ENCODE assay signal across 8 mouse cellular contexts in the genomic region with DNA sequence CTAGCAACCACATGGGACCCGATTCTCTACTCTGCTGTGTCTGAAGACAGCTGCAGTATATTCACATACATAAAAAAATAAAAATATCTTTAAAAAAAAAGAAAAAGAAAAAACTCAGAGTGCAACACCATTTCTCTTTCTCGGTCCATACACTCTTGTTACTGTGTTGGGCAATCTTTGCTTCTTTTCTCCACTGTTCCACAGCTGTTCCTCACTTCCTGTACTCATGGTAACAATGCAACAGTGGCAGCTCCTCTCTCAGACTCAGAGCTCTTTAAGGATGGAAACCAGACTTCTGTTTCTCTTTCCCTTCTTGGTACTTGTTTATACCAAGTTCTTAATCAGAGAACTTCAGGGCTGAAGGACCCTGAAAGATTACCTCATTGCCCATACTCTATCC. TPM values are rescaled to one million over a fixed set of nuclear protein-coding genes. Genes with fewer than 3 reads are reported as not detected.
DNase-seq lines count a peak whose midpoint lies in the region; ATAC-seq and TF ChIP-seq lines count a peak whose summit lies in the region.

No protein-coding gene starts in this region.

- H3K79me2 ChIP-seq in liver, adult 2 months (ENCODE audit: control insufficient read depth, insufficient read depth, low read length): peaks cover 4% of the 10 kb centered on the region; the same call in 1 of the 2 replicates

- no peaks in the 10 kb centered on the region for H3K9me3 ChIP-seq in embryonic facial prominence, embryonic 13.5 days
- no peaks in the 10 kb centered on the region for H3K9me3 ChIP-seq in intestine, postnatal 0 days (ENCODE audit: control insufficient read depth)
- no peaks in the 10 kb centered on the region for H3K9me3 ChIP-seq in neural tube, embryonic 12.5 days

- H3K27me3 ChIP-seq in liver, adult 2 months (ENCODE audit: control insufficient read depth, insufficient read depth, low read length): no peaks in the 10 kb centered on the region
- no peaks in the 10 kb centered on the region for H3K27me3 ChIP-seq in embryonic facial prominence, embryonic 13.5 days
- no peaks in the 10 kb centered on the region for H3K27me3 ChIP-seq in intestine, postnatal 0 days (replicated peaks; ENCODE audit: control insufficient read depth, insufficient read depth, low read length)
- no peaks in the 10 kb centered on the region for H3K27me3 ChIP-seq in neural tube, embryonic 12.5 days (replicated peaks)

- DNase-seq in liver, adult 2 months (ENCODE audit: extremely low read depth, low read depth, low spot score): no peak
- no peak for DNase-seq in liver
- DNase-seq in thymus, adult 18-20 months: no peak
- DNase-seq in T-cell, adult 2 months (ENCODE audit: low spot score): no peak
- DNase-seq in right cerebral cortex, postnatal 10 days (ENCODE audit: low spot score in 2 of 2): no peak

- peaks cover 9% of the 10 kb centered on the region; the same call in 1 of the 2 replicates for H3K4me1 ChIP-seq in liver, adult 2 months (ENCODE audit: control insufficient read depth, insufficient read depth, low read length)
- H3K4me1 ChIP-seq in embryonic facial prominence, embryonic 13.5 days: peaks cover 32% of the 10 kb centered on the region
- H3K4me1 ChIP-seq in intestine, postnatal 0 days (replicated peaks; ENCODE audit: control insufficient read depth, insufficient read depth, low read length): peaks cover 9% of the 10 kb centered on the region
- peaks cover 20% of the 10 kb centered on the region for H3K4me1 ChIP-seq in neural tube, embryonic 12.5 days

- H3K9ac ChIP-seq in liver, adult 2 months (ENCODE audit: low read depth, low read length): no peak overlapping the region; the same call in 1 of the 2 replicates
- H3K9ac ChIP-seq in embryonic facial prominence, embryonic 13.5 days: peak overlapping the region; percentile 97
- H3K9ac ChIP-seq in intestine, postnatal 0 days (ENCODE audit: low read depth, low read length): peak overlapping the region; percentile 89; the same call in 1 of the 2 replicates
- H3K9ac ChIP-seq in neural tube, embryonic 12.5 days: peak overlapping the region; percentile 77

- H3K4me3 ChIP-seq in liver, adult 2 months (ENCODE audit: insufficient read depth, low read depth, low read length): peak overlapping the region; percentile 83; the same call in 1 of the 2 replicates
- peak overlapping the region; percentile 98 for H3K4me3 ChIP-seq in embryonic facial prominence, embryonic 13.5 days
- H3K4me3 ChIP-seq in intestine, postnatal 0 days (ENCODE audit: low read depth, low read length): peak overlapping the region; percentile 79
- H3K4me3 ChIP-seq in neural tube, embryonic 12.5 days: peak overlapping the region; percentile 74

- no peak for TF ChIP-seq CTCF in liver, adult 2 months (IDR thresholded peaks at IDR 0.05; ENCODE audit: low read depth, low read length)
- no peak for TF ChIP-seq CTCF in intestine, postnatal 0 days (IDR thresholded peaks at IDR 0.05; ENCODE audit: low read depth)

- no peak overlapping the region for H3K27ac ChIP-seq in liver, adult 2 months (replicated peaks; ENCODE audit: insufficient read depth, low read depth, low read length)
- H3K27ac ChIP-seq in embryonic facial prominence, embryonic 13.5 days: no peak overlapping the region
- no peak overlapping the region for H3K27ac ChIP-seq in intestine, postnatal 0 days (ENCODE audit: low read depth, low read length)
- H3K27ac ChIP-seq in neural tube, embryonic 12.5 days: no peak overlapping the region

- no peak for TF ChIP-seq POLR2A in liver, adult 2 months (IDR thresholded peaks at IDR 0.05; ENCODE audit: extremely low read depth, insufficient read depth, low read length)

- peak overlapping the region; percentile 69 for H3K4me2 ChIP-seq in embryonic facial prominence, embryonic 13.5 days
- peak overlapping the region; percentile 74 for H3K4me2 ChIP-seq in intestine, postnatal 0 days (replicated peaks; ENCODE audit: low read depth)
- H3K4me2 ChIP-seq in neural tube, embryonic 12.5 days (replicated peaks): peak overlapping the region; percentile 59

- WGBS in liver, adult 2 months: 51% methylated on average over 2 of the region's 2 CpGs
- WGBS in embryonic facial prominence, embryonic 13.5 days: 83% methylated on average over 2 of the region's 2 CpGs
- 58% methylated on average over 2 of the region's 2 CpGs for WGBS in intestine, postnatal 0 days
- WGBS in neural tube, embryonic 12.5 days: 91% methylated on average over 2 of the region's 2 CpGs

- no peak for ATAC-seq in embryonic facial prominence, embryonic 13.5 days (ENCODE audit: insufficient number of reproducible peaks, insufficient read depth, low FRiP score, low TSS enrichment, low read depth)
- ATAC-seq in intestine, postnatal 0 days: no peak
- no peak for ATAC-seq in neural tube, embryonic 12.5 days (ENCODE audit: low FRiP score, low read depth)

- peaks cover 26% of the 10 kb centered on the region; the same call in 1 of the 2 replicates for H3K36me3 ChIP-seq in liver, adult 2 months (ENCODE audit: control insufficient read depth, insufficient read depth, low read length)
- H3K36me3 ChIP-seq in embryonic facial prominence, embryonic 13.5 days: peaks cover 65% of the 10 kb centered on the region
- H3K36me3 ChIP-seq in intestine, postnatal 0 days (ENCODE audit: control insufficient read depth, insufficient read depth): peaks cover 35% of the 10 kb centered on the region
- peaks cover 42% of the 10 kb centered on the region for H3K36me3 ChIP-seq in neural tube, embryonic 12.5 days

RNA-seq across cellular contexts. Expression of a gene that starts 1.1 kb away (rescaled TPM):
- total RNA-seq in liver, adult 2 months (2014; rRNA removed): 9.0 and 9.3 TPM in 2 replicates
- 12.7 and 13.5 TPM in 2 replicates for polyA plus RNA-seq in liver, adult 2 months (2012; rRNA removed)
- 46.1 and 47.0 TPM in 2 replicates for polyA plus RNA-seq in embryonic facial prominence, embryonic 13.5 days (2015; fragmentation: Nextera tagmentation; extraction: Ambion mirVana)
- 12.0 and 13.1 TPM in 2 replicates for polyA plus RNA-seq in intestine, postnatal 0 days (2015; fragmentation: Nextera tagmentation; extraction: Ambion mirVana)
- 46.8 and 48.2 TPM in 2 replicates for polyA plus RNA-seq in neural tube, embryonic 12.5 days (2016; fragmentation: Nextera tagmentation; extraction: Ambion mirVana)

RNA-seq across cellular contexts. Expression of a gene that starts 1.2 kb away (rescaled TPM):
- total RNA-seq in liver, adult 2 months (2014; rRNA removed): 191 and 201 TPM in 2 replicates
- 199 and 205 TPM in 2 replicates for polyA plus RNA-seq in liver, adult 2 months (2012; rRNA removed)
- 208 and 232 TPM in 2 replicates for polyA plus RNA-seq in embryonic facial prominence, embryonic 13.5 days (2015; fragmentation: Nextera tagmentation; extraction: Ambion mirVana)
- 263 and 280 TPM in 2 replicates for polyA plus RNA-seq in intestine, postnatal 0 days (2015; fragmentation: Nextera tagmentation; extraction: Ambion mirVana)
- 195 and 205 TPM in 2 replicates for polyA plus RNA-seq in neural tube, embryonic 12.5 days (2016; fragmentation: Nextera tagmentation; extraction: Ambion mirVana)

RNA-seq across cellular contexts. Expression of a gene that starts 17.7 kb away (rescaled TPM):
- total RNA-seq in liver, adult 2 months (2014; rRNA removed): 0.18 and 0.67 TPM in 2 replicates
- 1.1 and 1.4 TPM in 2 replicates for polyA plus RNA-seq in liver, adult 2 months (2012; rRNA removed)
- 16.7 and 21.5 TPM in 2 replicates for polyA plus RNA-seq in embryonic facial prominence, embryonic 13.5 days (2015; fragmentation: Nextera tagmentation; extraction: Ambion mirVana)
- 6.5 and 7.6 TPM in 2 replicates for polyA plus RNA-seq in intestine, postnatal 0 days (2015; fragmentation: Nextera tagmentation; extraction: Ambion mirVana)
- polyA plus RNA-seq in neural tube, embryonic 12.5 days (2016; fragmentation: Nextera tagmentation; extraction: Ambion mirVana): 62.3 and 74.0 TPM in 2 replicates

RNA-seq across cellular contexts. Expression of a gene that starts 36.8 kb away (rescaled TPM):
- 39.5 and 46.2 TPM in 2 replicates for total RNA-seq in liver, adult 2 months (2014; rRNA removed)
- polyA plus RNA-seq in liver, adult 2 months (2012; rRNA removed): 30.5 and 32.9 TPM in 2 replicates
- polyA plus RNA-seq in embryonic facial prominence, embryonic 13.5 days (2015; fragmentation: Nextera tagmentation; extraction: Ambion mirVana): 82.5 and 91.3 TPM in 2 replicates
- polyA plus RNA-seq in intestine, postnatal 0 days (2015; fragmentation: Nextera tagmentation; extraction: Ambion mirVana): 34.9 and 41.0 TPM in 2 replicates
- polyA plus RNA-seq in neural tube, embryonic 12.5 days (2016; fragmentation: Nextera tagmentation; extraction: Ambion mirVana): 143 and 146 TPM in 2 replicates

RNA-seq across cellular contexts. Expression of a gene that starts 56.4 kb away (rescaled TPM):
- 186 TPM in 2 replicates for total RNA-seq in liver, adult 2 months (2014; rRNA removed)
- polyA plus RNA-seq in liver, adult 2 months (2012; rRNA removed): 103 and 108 TPM in 2 replicates
- polyA plus RNA-seq in embryonic facial prominence, embryonic 13.5 days (2015; fragmentation: Nextera tagmentation; extraction: Ambion mirVana): 192 and 198 TPM in 2 replicates
- polyA plus RNA-seq in intestine, postnatal 0 days (2015; fragmentation: Nextera tagmentation; extraction: Ambion mirVana): 196 and 216 TPM in 2 replicates
- polyA plus RNA-seq in neural tube, embryonic 12.5 days (2016; fragmentation: Nextera tagmentation; extraction: Ambion mirVana): 216 and 237 TPM in 2 replicates
